Mouse (Mus musculus) brain, embryonic 14.5 days (tissue): ENCODE data around the gene Bsn. TPM values are rescaled to one million over a fixed set of nuclear protein-coding genes. Genes with fewer than 3 reads are reported as not detected.
A peak's percentile ranks its signal among the peaks of the same experiment; 100 is the strongest.

ENCODE experiments used
- DNase-seq: peaks from one replicate; pipeline ENCODE4 v3.0.0-alpha.2; 2011; ENCODE audit warnings: low read depth
- CTCF ChIP-seq: fragments of 200-500 bp; IDR thresholded peaks from 2 replicates; pipeline ENCODE4 v1.5.1; 2012; ENCODE audit warnings: inconsistent platforms, mild to moderate bottlenecking, moderate library complexity, borderline replicate concordance; ENCODE audit not compliant: insufficient read depth, insufficient read length; ENCODE audit errors: extremely low read depth
- POLR2A ChIP-seq: fragments of 200-500 bp; IDR thresholded peaks from 2 replicates; pipeline ENCODE4 v1.6.1; 2012; ENCODE audit warnings: mild to moderate bottlenecking, inconsistent platforms, borderline replicate concordance; ENCODE audit not compliant: poor library complexity, insufficient read depth, insufficient read length, severe bottlenecking; ENCODE audit errors: extremely low read depth
- polyA plus RNA-seq: library from polyadenylated mRNA; depleted of rRNA; stranded (reverse); fragments of >200 nt; gene quantifications from 2 replicates; pipeline ENCODE4 v1.2.3, GENCODE M21; 2012

Gene Bsn
- polyA plus RNA-seq, 1 experiment = 40.0 TPM

- TF ChIP-seq POLR2A = no peak
- no peak for TF ChIP-seq CTCF
- DNase-seq = no peak
Measured at GRCm38 (mm10) chr9:108123916-108124315, 66.3 kb downstream of the Bsn start.

- TF ChIP-seq CTCF = no peak
- no peak for TF ChIP-seq POLR2A
Measured at GRCm38 (mm10) chr9:108121170-108121969, 68.8 kb downstream of the Bsn start.

GRCm38 (mm10) chr9:108120671-108121070, 69.5 kb downstream of the Bsn start:
- no peak for DNase-seq
- TF ChIP-seq CTCF = no peak
- TF ChIP-seq POLR2A = no peak

More at GRCm38 (mm10) chr9:108121170-108121969, 68.8 kb downstream of the Bsn start:
- no peak for DNase-seq

- no peak for DNase-seq
- TF ChIP-seq POLR2A (no peak), CTCF (no peak)
Measured at GRCm38 (mm10) chr9:108119891-108120411, 70.2 kb downstream of the Bsn start.

GRCm38 (mm10) chr9:108117143-108117542, 73.0 kb downstream of the Bsn start:
- TF ChIP-seq CTCF (no peak), POLR2A (no peak)
- no peak for DNase-seq

GRCm38 (mm10) chr9:108115290-108116077, 74.7 kb downstream of the Bsn start:
- TF ChIP-seq POLR2A (no peak), CTCF (no peak)
- DNase-seq = no peak

GRCm38 (mm10) chr9:108112719-108113340, 77.4 kb downstream of the Bsn start:
- DNase-seq = no peak

GRCm38 (mm10) chr9:108111593-108112121, 78.5 kb downstream of the Bsn start:
- TF ChIP-seq POLR2A (no peak), CTCF (no peak)
- DNase-seq = no peak

More at GRCm38 (mm10) chr9:108112719-108113340, 77.4 kb downstream of the Bsn start:
- no peak for TF ChIP-seq POLR2A
- no peak for TF ChIP-seq CTCF

GRCm38 (mm10) chr9:108111101-108111592, 79.0 kb downstream of the Bsn start:
- no peak for TF ChIP-seq CTCF
- TF ChIP-seq POLR2A = no peak
- DNase-seq = peak; percentile 64

- DNase-seq = no peak
- TF ChIP-seq POLR2A (no peak), CTCF (no peak)
Measured at GRCm38 (mm10) chr9:108110160-108110559, 80.0 kb downstream of the Bsn start.

GRCm38 (mm10) chr9:108107867-108108266, 82.3 kb downstream of the Bsn start:
- DNase-seq = no peak
- TF ChIP-seq CTCF (no peak), POLR2A (no peak)

- TF ChIP-seq CTCF = no peak
- TF ChIP-seq POLR2A = no peak
- DNase-seq = no peak
Measured at GRCm38 (mm10) chr9:108106090-108106489, 84.1 kb downstream of the Bsn start.

- DNase-seq = no peak
- no peak for TF ChIP-seq CTCF
- TF ChIP-seq POLR2A = no peak
Measured at GRCm38 (mm10) chr9:108105549-108105863, 84.7 kb downstream of the Bsn start.

- TF ChIP-seq CTCF (no peak), POLR2A (no peak)
- no peak for DNase-seq
Measured at GRCm38 (mm10) chr9:108104766-108105548, 85.2 kb downstream of the Bsn start.
